Mouse (Mus musculus) erythroblast, adult 5-6 weeks (primary cell): ENCODE results near the gene Ccdc142. TPM values are rescaled to one million over a fixed set of nuclear protein-coding genes. Genes with fewer than 3 reads are reported as not detected.
A peak's percentile ranks its signal among the peaks of the same experiment; 100 is the strongest.

Experiments used
- ATAC-seq: replicated peaks from 2 replicates; pipeline ENCODE4 v1.8.0; 2016; ENCODE audit warnings: moderate number of reproducible peaks, mild to moderate bottlenecking, moderate TSS enrichment, inconsistent platforms; ENCODE audit not compliant: poor library complexity, low FRiP score, severe bottlenecking
- total RNA-seq, 2 experiments: library from RNA; stranded (forward) in 1 of 2; stranded (reverse) in 1 of 2; fragments of 150-400 nt in 1 of 2; fragments of 200-764, 138-1000 nt in 1 of 2; gene quantifications; 2 replicates each; pipeline versions ENCODE4 v1.2.3 to v1.2.4; 2015 to 2017; ENCODE audit warnings: low replicate concordance in 2 of 2

The Ccdc142 gene
- total RNA-seq, 2 experiments from 2014 or later = not detected

DNA sequence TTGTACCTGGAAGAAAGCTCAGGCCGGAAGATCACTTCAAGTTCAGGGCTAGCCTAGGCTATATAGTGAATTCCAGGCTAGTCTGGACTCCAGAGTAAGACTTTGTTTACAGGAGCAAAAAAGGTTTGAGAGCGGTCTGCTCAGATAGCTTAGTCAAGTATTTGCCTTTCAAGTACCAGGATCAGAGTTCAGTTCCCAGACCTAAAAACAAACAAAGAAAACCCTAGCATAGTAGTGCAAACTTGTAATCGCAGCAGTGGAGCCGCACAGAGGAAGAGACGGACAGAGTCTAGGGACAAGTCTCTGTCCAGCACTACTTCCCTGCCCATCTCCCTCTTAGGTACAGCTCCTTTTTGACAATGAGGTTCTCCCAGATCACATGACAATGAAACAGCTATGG lies 21.2 kb upstream of the Ccdc142 start:
- no peak for ATAC-seq

DNA sequence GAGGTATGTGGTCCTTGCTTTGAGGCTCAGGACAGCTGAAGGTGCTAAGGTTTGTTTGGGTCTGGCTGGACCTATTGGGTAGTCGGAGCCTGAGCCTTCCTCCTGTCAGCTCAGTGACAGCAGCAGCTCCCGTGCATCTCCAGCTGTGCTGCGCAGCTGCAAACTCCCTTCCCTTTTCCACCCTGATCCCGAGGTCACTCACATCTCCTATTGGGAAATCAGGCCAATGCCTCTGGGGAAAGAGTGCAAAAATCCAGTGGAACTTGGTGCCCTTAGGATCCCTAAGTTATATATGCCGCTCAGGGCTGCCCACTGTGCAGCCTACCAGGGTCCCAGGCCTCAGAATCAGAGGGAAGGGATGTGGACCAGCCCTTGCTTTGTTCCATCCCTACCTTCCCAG lies 17.9 kb upstream of the Ccdc142 start:
- no peak for ATAC-seq

DNA sequence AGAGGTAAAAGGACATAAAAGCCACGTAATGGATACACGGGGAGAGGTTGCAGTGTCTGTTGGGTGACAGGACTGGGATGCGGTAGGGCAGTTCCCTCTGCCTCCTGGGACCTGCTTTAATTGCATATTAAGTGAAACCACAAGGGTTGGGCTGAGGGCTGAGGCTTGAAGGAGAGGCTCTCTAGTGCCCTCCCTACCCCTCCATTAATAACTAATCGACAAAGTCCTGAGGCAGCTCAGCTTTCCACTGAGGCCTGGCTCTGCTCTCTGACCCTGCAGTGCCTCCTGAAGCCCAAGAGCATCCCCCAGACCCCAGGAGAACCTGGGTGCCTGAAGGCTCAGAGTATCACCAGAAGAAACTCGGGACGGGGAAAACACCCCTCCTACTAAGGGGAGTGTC lies 16.9 kb upstream of the Ccdc142 start:
- ATAC-seq = no peak

DNA sequence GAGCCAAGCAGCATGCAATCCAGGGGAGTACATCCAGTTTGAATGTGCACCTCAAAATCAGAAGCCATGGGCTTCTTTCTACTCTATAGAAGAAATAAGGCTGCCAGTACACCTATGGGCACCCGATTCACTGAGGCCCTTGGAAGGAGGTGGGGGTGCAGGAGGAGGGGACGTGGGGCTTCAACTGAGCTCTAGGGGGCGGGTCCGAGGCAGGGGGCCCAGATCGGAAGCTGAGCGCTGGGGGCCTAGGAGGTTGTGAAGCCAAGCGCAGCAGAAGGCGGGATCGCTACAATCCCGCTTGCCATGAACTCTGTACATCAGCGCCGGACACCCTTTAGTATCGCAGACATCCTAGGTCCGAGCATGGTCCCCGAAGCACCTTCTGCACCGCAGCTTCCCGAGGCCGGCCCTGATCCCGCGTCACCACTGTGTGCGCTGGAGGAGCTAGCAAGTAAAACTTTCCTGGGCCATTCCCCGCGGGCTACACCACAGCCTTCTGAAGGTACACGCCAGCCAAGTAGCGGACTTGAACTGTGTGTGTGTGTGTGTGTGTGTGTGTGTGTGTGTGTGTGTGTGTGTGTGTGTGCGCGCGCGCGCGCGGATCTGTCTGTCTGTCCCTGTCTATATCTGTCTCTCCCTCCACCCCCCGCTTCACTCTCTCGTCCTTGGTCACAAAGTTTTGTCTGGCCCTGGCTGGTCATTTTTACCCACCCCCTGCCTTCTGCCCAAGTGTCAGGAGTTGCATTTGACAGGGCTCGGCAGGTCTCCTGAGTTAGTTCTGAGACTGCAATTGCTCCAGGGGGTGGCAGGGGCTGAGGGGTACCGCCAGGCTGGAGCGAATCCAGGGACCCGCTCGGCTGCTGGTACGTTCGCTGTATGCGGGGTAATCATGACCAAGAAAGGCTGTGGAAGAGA lies 15.0 kb upstream of the Ccdc142 start, which contains the start of gene Lbx2:
Lbx2 (plus strand) TSS at position 247 of the 915 bp plus-strand sequence.
- ATAC-seq = no peak

DNA sequence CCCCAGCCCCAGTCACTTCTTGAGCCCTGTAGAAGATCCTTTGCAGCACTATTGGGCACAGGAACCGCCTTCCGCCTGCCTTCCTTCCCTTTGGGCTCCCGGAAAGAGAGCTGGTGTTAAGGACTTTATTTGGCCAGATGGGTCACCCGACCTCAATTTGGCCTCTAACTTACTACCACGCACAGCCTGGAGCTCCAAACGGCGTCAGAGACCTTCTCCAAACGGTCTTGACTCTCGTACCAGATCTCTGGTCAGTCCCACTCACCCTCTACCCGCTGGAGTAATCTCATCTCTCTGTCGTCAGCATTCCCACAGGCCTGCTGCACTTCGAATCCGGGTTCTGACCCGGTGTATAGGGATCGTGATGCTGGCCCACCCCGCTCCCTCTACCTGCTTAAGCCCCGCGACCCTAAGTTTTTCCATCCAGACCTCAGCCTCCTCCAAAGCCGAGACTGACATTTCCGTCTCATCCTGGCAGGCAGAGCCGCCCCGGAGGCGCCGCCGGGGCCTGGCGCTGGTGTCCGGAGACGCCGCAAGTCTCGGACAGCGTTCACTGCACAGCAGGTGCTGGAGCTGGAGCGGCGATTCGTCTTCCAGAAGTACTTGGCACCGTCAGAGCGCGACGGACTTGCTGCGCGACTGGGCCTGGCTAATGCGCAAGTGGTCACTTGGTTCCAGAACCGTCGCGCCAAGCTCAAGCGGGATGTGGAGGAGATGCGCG lies 14.0 kb upstream of the Ccdc142 start:
- no peak for ATAC-seq

DNA sequence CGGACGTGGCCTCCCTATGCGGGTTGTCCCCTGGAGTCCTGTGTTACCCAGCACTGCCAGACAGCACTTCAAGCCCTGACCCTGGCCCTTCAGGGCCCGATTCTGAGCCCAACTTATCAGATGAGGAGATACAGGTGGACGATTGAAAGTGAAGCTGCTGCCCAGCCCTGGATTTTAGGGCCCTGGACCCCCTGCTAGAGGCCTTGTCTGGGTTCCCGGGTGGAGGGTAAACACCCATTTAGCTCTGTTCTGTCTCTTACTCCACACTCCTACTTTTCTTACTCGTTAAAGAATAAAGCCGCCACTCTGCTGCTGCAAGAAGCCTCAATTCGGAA lies 13.5 kb upstream of the Ccdc142 start:
- ATAC-seq = no peak

DNA sequence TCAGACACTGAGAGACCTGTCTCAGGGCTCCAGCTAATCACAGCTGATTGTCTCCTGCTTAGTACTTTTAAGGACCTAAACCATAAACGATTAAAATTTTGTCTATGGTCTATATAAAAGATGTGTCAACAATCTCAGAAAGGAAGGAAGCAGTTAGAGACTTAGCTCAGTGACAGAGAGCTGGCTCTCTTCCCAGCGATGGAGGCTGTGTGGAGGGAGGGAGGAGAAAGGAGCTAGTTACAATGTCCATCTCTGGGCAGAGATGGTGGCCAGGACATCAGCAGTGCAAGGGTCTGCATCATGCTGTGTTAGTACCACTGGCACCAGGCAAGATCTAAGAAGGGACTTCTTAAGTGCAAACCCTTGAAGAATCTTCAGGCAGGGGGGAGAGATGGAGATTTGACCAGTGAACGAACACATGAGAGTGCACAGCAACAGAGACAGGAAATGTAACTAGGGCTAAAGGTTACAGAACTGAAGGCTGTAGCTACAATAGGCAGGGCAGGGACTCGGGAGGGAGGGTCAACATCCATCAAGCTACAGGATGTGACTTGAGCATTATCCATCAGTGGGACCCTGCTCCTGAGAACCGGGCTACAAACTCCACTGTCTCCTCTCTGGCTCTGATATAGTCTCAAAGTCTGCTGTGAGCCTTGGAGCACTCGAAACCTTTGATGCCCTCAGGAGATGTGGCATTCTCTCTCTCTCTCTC lies 8.8 kb upstream of the Ccdc142 start:
- ATAC-seq = no peak

DNA sequence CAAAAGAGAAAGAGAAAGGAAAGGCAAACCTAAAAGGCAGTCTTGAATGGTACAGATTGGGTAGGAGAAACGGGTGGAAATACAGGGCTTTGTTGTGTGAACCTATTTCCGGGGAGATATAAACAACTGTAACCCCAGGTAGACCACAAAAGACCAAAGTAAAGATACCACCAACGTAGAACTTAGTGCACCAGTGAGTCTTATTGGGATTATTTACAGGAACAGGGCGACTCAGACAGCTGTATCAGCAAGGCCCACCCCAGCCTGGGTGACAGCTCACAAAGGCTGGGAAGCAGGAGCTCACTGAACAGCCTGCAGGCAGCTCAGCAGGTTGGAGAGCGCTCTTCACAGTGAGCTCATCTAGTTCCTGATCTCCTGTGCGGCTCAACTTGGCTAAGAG lies 5.4 kb upstream of the Ccdc142 start:
- no peak for ATAC-seq

DNA sequence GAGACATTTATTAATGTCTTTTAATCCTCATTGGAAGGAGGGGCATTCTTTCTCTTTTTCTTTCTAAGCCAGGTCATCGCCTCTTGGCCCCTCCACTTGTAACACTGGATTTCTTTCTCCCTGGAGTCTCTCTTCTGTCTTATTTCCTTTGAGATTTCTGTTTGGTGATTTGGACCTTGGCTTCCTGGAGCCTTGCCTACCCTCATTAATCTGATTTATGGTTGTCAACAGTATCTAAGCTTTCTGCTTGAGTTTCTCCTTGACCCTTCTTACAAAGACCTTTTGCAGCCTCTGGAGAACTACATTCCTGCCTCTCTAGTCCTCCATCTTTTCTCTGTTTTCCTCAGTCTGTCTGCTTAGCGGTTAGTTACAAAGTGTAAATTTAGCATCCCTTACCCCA lies 3.0 kb upstream of the Ccdc142 start:
- no peak for ATAC-seq

DNA sequence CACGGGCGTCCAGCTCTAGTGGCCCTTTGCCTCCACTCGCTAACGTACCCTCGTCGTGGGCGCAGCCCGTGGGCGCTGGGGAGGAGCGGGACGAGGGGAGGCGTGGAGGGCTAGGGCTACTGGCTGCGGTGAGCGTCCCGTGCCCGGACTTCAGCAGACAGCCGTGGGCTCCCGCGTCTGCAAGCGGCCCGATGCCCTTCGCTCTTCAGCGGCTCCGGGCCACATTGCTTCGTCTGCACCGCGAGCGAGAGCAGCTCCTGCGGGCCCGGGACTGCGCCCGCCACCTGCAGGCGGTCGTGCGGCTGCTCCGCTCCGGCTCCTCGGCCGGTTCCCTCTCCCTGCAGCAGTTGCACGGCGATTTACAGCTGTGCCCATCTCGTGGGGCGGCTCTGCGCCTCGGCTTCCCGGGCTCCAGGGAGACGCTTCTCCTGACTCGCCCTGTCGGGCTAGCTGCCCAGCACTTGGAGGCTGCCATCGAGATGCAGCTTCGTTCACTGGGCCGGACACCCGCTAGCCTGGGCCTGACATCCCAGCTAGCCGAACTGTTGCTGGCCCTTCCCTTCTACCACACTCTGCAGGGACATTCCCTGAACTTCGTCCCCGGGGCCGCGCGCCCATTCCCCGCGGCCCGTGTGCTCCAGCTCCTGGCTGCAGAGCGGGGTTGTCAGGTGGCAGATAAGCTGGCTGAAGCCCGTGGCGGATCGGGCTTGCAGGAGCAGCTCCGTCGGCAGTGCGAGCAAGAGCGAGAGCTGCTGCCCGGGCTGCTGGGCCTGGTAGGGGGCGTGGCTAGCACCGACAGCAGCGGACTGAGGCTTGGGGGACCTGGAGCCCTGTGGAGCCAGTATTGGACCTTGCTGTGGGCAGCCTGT lies 521 bp downstream of the Ccdc142 start:
- peak; percentile 83 for ATAC-seq

DNA sequence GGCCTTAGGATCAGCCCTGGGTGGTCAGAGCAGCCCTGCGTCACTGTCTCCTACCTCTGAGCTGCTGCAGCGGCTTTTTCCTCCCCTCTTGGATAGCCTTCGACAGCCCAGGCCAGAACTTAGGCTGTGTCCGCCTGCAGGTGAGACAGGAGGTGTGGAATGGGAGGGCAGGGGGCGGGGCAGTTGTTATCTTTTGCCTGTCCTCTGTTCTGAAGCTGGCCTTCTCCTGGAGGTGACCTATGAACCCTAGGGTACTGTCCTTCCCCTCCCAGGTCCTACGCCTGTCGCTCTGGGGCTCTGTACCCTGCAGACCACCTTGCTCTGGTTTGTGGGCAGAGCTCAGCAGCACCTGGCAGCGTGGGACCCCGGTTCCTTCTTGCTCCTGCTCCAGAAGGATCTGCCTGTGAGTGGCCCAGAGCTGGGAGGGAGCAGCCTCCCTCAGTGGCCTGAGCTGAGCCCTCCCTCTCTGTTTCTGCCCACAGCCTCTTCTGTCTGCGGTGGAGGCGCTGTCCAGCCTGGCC lies 1.8 kb downstream of the Ccdc142 start:
- ATAC-seq = no peak

DNA sequence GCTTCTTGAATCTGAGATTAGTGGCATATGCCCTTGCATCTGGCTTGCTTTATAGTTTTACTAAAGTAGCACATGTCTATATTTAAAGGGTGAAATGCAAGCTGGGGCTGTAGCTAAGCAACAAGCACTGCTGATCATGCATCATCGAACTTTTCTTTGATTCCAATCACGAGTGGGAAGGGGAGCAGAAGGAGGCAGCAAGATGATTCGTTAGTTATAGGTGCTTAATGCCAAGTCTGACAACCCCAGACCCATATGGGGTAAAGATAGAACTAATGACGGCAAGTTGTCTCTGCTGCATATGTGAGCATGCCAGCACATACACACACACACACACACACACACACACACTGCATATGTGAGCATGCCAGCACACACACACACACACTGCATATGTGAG lies 2.8 kb downstream of the Ccdc142 start:
- no peak for ATAC-seq

DNA sequence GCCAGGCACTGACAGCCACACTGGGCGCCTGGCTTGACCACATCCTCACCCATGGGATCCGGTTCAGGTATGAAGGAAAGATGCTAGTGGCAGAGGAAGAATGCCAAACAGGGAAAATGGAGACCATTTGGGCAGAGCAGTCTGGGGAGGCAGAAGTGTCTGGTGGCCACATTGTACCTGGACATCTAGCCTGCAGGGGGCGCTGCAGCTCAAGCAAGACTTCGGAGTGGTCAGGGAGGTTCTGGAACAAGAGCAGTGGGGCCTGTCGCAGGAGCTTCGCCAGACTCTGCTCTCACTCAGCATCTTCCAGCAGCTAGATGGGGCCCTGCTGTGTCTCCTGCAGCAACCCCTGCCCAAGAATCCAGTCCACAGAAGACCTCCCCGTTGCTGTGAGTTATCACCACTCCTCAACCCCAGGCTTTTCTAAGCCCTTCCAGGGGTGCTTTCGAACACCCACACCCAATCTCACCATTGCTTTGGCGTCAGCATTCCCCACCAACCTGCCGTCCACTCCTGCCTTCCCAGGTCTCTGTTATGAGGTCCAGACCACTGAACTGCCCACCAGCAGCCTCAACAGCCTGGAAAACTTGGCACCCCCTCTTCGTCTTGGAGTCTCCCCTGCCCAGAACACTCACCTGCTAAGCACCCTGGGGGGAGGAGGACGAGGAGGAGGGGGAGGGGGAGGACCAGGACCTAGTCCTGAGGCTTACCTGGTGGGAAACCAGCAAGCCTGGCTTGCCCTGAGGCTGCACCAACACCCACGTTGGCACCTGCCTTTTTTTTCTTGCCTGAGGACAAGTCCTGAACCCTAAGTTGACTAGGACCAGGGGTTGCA lies 6.4 kb downstream of the Ccdc142 start:
- ATAC-seq = peak; percentile 78

DNA sequence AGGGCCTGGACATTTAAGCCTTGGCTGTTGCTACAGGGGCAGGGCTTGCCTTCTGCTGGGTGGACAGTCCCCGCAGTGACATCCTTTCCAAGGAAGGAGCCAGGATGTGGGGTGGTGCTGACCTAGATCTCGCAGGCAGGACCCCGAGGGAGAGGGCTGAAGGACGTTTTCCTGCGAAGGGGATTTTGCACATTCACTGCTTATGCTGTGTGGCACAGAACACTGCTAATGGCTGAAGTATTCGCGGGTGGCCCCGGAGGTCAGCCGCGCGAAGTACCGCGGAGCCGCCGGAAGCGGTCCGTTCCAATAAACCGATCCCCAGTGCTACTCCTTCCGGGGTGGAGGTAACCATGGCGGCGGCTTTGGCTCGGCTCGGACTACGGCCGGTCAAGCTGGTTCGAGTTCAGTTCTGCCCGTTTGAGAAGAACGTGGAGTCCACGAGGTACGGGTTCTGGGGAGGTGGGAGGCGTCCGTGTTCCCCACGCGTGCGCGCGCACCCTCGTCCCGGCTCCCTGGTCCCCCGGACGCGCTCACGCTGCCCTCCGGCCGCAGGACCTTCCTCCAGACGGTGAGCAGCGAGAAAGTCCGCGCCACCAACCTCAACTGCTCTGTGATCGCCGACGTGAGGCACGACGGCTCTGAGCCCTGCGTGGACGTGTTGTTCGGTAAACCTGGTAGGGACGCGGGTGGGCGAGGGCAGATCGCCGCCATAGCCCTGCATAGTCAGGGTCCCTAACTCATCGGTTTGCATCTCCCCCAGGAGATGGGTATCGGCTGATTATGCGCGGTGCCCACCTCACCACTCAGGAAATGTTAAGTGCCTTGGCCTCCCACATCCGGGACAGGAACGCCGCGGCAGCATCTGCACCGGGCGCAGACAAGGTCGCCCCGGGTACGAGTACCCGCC lies 7.6 kb downstream of the Ccdc142 start, which contains the start of gene Mrpl53:
Mrpl53 (plus strand) TSS at position 279 of the 907 bp plus-strand sequence.
- peak; percentile 78 for ATAC-seq

DNA sequence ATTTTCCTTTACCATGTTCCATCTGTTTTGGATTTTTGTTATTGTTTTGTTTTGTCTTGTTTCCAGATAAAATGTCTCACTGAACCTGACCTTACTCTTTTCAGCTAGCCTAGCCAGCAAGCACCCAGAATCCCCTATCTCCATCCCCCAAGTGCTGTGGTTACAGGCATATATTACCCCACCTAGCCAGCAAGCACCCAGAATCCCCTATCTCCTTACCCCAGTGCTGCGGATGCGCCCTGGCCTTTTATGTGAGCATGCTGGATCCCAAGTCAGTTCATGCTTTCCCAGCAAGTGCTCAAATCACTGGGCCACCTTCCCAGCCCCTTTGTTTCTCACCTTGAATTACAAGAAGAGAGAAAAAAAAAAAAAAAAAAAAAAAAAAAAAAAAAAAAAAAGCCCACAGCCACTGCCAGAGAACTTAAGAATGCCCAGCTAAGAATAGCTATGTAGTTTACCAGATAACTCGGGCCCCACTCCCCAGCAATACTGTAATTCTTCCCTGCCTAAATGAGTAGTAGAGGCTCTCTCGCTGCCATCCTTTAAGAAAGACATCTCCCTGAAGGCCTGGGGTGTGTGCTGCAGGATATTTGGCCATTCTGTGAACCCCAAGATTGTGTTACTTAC lies 10.2 kb downstream of the Ccdc142 start:
- ATAC-seq = no peak

DNA sequence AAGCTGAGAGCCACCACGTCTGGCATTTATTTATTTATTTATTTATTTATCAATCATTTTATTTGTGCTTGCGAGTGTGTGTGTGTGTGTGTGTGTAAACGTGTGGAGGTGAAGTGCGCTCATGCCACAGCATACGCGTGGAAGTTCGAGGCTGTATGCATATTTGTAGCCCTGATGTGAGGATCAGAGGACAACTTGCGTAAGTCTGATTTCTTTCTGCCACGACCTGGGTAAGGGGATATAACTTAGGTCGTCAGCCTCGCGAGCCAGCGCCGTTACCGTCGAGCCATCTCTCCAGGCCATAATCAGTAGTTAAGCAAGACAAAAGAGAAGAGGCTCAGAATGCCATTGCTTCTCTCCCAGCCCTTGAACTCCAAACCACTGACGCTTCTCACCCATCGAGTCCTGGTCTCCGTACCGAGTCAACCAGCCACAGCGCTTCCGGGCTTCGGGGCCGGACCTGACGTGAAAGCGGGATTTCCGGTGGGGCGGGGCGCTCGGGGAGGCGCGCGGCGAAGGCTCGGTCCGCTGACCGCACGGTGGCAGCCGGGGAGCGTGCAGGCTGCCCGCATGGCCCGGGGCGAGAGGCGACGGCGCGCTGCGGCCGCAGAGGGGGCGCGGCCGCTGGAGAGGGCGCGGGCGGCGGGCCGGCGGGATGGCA lies 13.7 kb downstream of the Ccdc142 start, which contains the start of gene Mogs:
Mogs (plus strand) TSS at position 486 of the 661 bp plus-strand sequence.
- peak; percentile 88 for ATAC-seq
